Mouse (Mus musculus) embryonic fibroblast, embryonic 13.5 days (primary cell): ENCODE data around the gene Rhbdd1. TPM values are rescaled to one million over a fixed set of nuclear protein-coding genes. Genes with fewer than 3 reads are reported as not detected.

Experiments used
- H3K27ac ChIP-seq: 2 replicates; pipeline ENCODE4 v1.5.1; 2012; ENCODE audit warnings: low read length, control low read depth, inconsistent platforms; ENCODE audit not compliant: insufficient read depth
- H3K4me1 ChIP-seq: 2 replicates; pipeline ENCODE4 v1.6.1; 2011; ENCODE audit warnings: low read length; ENCODE audit not compliant: control insufficient read depth, insufficient read depth
- H3K4me3 ChIP-seq: 2 replicates; pipeline ENCODE4 v1.5.1; 2011; ENCODE audit warnings: mild to moderate bottlenecking, control low read depth, low read length; ENCODE audit not compliant: insufficient read depth
- CTCF ChIP-seq: IDR thresholded peaks from 2 replicates; pipeline ENCODE4 v1.5.1; 2011; ENCODE audit warnings: mild to moderate bottlenecking, control low read depth, low read length, moderate library complexity, borderline replicate concordance; ENCODE audit not compliant: insufficient read depth
- POLR2A ChIP-seq: IDR thresholded peaks from 2 replicates; pipeline ENCODE4 v1.6.1; 2011; ENCODE audit warnings: low read depth, mild to moderate bottlenecking, control low read depth, low read length, moderate library complexity
- polyA plus RNA-seq: library from polyadenylated mRNA; stranded (reverse); fragments of >200 nt; gene quantifications from 2 replicates; pipeline ENCODE4 v1.2.4, GENCODE M21; 2011; ENCODE audit warnings: low read depth; ENCODE audit not compliant: missing spikeins, insufficient read length

The Rhbdd1 gene
- polyA plus RNA-seq, 1 experiment = 38.0 TPM

GRCm38 (mm10) chr1:82446049-82446448, 129.8 kb downstream of the Rhbdd1 start:
- Histone ChIP-seq H3K4me3 (no peak overlapping the region), H3K4me1 (no peaks in the 10 kb centered on the region; the same call in 1 of the 2 replicates), H3K27ac (no peak overlapping the region)
- TF ChIP-seq POLR2A (no peak), CTCF (no peak)

DNA sequence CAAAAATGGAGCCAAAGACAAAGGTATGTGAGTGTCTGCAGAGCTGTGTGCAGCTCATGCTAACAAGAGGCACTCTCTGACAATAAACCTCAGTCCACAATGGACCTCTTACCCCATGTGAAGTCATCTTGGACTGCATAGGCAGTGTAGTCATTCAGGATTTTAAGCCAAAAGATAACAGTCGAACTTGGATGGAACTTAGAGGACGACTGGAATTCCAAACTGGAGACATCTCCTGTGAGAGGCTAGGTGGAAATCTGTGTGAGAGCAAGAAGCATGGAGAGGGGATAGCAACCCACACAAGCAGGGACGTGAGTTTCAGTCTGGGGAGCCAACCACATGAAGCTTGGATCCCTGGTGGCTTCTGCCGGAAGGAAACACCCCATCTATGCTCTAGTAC, 133.6 kb downstream of the Rhbdd1 start:
- no peak for TF ChIP-seq POLR2A
- TF ChIP-seq CTCF = no peak
- H3K27ac ChIP-seq = no peak overlapping the region

GRCm38 (mm10) chr1:82451927-82452651, 135.8 kb downstream of the Rhbdd1 start:
- TF ChIP-seq CTCF (no peak), POLR2A (no peak)
- Histone ChIP-seq H3K4me1 (no peaks in the 10 kb centered on the region; the same call in 1 of the 2 replicates), H3K27ac (no peak overlapping the region), H3K4me3 (no peak overlapping the region)

More for the DNA sequence above, 133.6 kb downstream of the Rhbdd1 start:
- H3K4me1 ChIP-seq = no peaks in the 10 kb centered on the region; the same call in 1 of the 2 replicates
- no peak overlapping the region for H3K4me3 ChIP-seq

DNA sequence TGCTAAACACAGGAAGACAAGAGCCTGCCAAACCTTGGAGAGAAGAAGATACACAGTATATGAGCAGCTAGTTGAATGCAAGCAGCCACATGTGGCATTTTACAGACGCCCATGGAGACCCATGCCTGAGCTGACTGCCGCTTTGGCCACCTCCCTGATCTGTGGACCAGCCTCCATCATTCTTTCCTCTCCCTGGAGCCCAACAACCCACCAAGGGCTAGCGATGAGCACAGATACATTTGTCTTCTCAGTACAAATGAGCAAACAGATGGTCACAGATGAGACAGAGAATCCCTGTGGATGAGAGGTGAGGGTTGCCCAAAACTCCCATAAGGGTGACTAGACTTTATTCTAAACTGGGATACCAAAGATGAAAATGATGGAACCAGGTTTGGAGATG, 137.8 kb downstream of the Rhbdd1 start:
- Histone ChIP-seq H3K4me1 (no peaks in the 10 kb centered on the region), H3K4me3 (no peak overlapping the region), H3K27ac (no peak overlapping the region)
- TF ChIP-seq POLR2A (no peak), CTCF (no peak)

GRCm38 (mm10) chr1:82459350-82459749, 143.1 kb downstream of the Rhbdd1 start:
- no peak for TF ChIP-seq CTCF
- TF ChIP-seq POLR2A = no peak
- Histone ChIP-seq H3K27ac (no peak overlapping the region), H3K4me1 (no peaks in the 10 kb centered on the region), H3K4me3 (no peak overlapping the region)

- H3K4me1 ChIP-seq = no peaks in the 10 kb centered on the region
- H3K27ac ChIP-seq = no peak overlapping the region
- no peak overlapping the region for H3K4me3 ChIP-seq
- TF ChIP-seq CTCF (no peak), POLR2A (no peak)
Measured at GRCm38 (mm10) chr1:82459926-82460325, 143.7 kb downstream of the Rhbdd1 start.

- Histone ChIP-seq H3K27ac (no peak overlapping the region), H3K4me3 (no peak overlapping the region), H3K4me1 (no peaks in the 10 kb centered on the region)
- no peak for TF ChIP-seq POLR2A
- no peak for TF ChIP-seq CTCF
Measured at GRCm38 (mm10) chr1:82461041-82461440, 144.8 kb downstream of the Rhbdd1 start.

GRCm38 (mm10) chr1:82465321-82465853, 149.1 kb downstream of the Rhbdd1 start:
- no peaks in the 10 kb centered on the region for H3K4me1 ChIP-seq
- H3K27ac ChIP-seq = no peak overlapping the region
- H3K4me3 ChIP-seq = no peak overlapping the region
- TF ChIP-seq CTCF = no peak
- no peak for TF ChIP-seq POLR2A

GRCm38 (mm10) chr1:82468872-82469271, 152.6 kb downstream of the Rhbdd1 start:
- Histone ChIP-seq H3K4me1 (no peaks in the 10 kb centered on the region), H3K27ac (no peak overlapping the region), H3K4me3 (no peak overlapping the region)
- TF ChIP-seq POLR2A (no peak), CTCF (no peak)

GRCm38 (mm10) chr1:82470516-82471225, 154.4 kb downstream of the Rhbdd1 start:
- Histone ChIP-seq H3K27ac (no peak overlapping the region), H3K4me3 (no peak overlapping the region), H3K4me1 (no peaks in the 10 kb centered on the region)
- TF ChIP-seq POLR2A = no peak
- TF ChIP-seq CTCF = no peak
